Mouse (Mus musculus) myocyte (in vitro differentiated cells): ENCODE data around the gene Ccdc60.

Experiments used
- CEBPB ChIP-seq: IDR thresholded peaks from 2 replicates; pipeline ENCODE4 v1.6.1; 2011; ENCODE audit warnings: mild to moderate bottlenecking, moderate library complexity; ENCODE audit not compliant: poor library complexity, insufficient read depth, severe bottlenecking
- E2F4 ChIP-seq: IDR thresholded peaks from one replicate; pipeline ENCODE4 v1.6.1; 2011; ENCODE audit warnings: mild to moderate bottlenecking, control low read depth, moderate library complexity; ENCODE audit not compliant: insufficient read depth
- MAX ChIP-seq: IDR thresholded peaks from one replicate; pipeline ENCODE4 v1.6.1; 2011; ENCODE audit warnings: low read depth, mild to moderate bottlenecking, control low read depth
- MYOD1 ChIP-seq, 3 experiments: IDR thresholded peaks; one replicate each; pipeline ENCODE4 v1.6.1; 2011; ENCODE audit warnings: control low read depth in 2 of 3, low read depth in 2 of 3, mild to moderate bottlenecking in 2 of 3, moderate library complexity in 1 of 3; ENCODE audit not compliant: insufficient read length in 2 of 3, control insufficient read depth in 1 of 3
- MYOG ChIP-seq, 3 experiments: IDR thresholded peaks; one replicate each; pipeline ENCODE4 v1.6.1; 2011; ENCODE audit warnings: control low read depth in 2 of 3, low read depth in 2 of 3, mild to moderate bottlenecking in 2 of 3; ENCODE audit not compliant: insufficient read length in 2 of 3, control insufficient read depth in 1 of 3, insufficient read depth in 1 of 3
- POLR2A ChIP-seq: IDR thresholded peaks from one replicate; pipeline ENCODE4 v1.6.1; 2011; ENCODE audit warnings: low read depth, mild to moderate bottlenecking, control low read depth, moderate library complexity; ENCODE audit not compliant: insufficient read length
- POLR2AphosphoS2 ChIP-seq: IDR thresholded peaks from one replicate; pipeline ENCODE4 v1.6.1; 2011; ENCODE audit warnings: low read depth, control low read depth; ENCODE audit not compliant: insufficient read length
- REST ChIP-seq: IDR thresholded peaks from one replicate; pipeline ENCODE4 v1.6.1; 2011; ENCODE audit warnings: mild to moderate bottlenecking, control low read depth, moderate library complexity; ENCODE audit not compliant: insufficient read depth, insufficient read length
- SRF ChIP-seq: IDR thresholded peaks from one replicate; pipeline ENCODE4 v1.6.1; 2011; ENCODE audit warnings: low read depth; ENCODE audit not compliant: control insufficient read depth, insufficient read length
- TCF12 ChIP-seq: IDR thresholded peaks from one replicate; pipeline ENCODE4 v1.6.1; 2011; ENCODE audit warnings: mild to moderate bottlenecking, control low read depth; ENCODE audit not compliant: poor library complexity, insufficient read depth, severe bottlenecking
- TCF3 ChIP-seq: IDR thresholded peaks from one replicate; pipeline ENCODE4 v1.6.1; 2011; ENCODE audit warnings: low read depth, control low read depth; ENCODE audit not compliant: insufficient read length
- USF1 ChIP-seq: IDR thresholded peaks from one replicate; pipeline ENCODE4 v1.6.1; 2011; ENCODE audit warnings: low read depth, mild to moderate bottlenecking, control low read depth, moderate library complexity

- TF ChIP-seq POLR2A (no peak), POLR2AphosphoS2 (no peak), MYOD1 (IDR thresholded peaks at IDR 0.05; ENCODE audit: control insufficient read depth in 1 of 3, insufficient read length in 2 of 3, low read depth in 2 of 3) (no peak), REST (no peak), MYOG (IDR thresholded peaks at IDR 0.05; ENCODE audit: control insufficient read depth in 1 of 3, insufficient read depth in 1 of 3, insufficient read length in 2 of 3, low read depth in 2 of 3) (no peak), TCF3 (no peak), CEBPB (no peak), USF1 (no peak), MAX (no peak), SRF (no peak), TCF12 (no peak), E2F4 (no peak)
Observed at GRCm38 (mm10) chr5:116082241-116082900, 206.4 kb downstream of the Ccdc60 start.
